Mouse (Mus musculus) neural tube, embryonic 12.5 days (tissue): ENCODE measurements at regions not wholly inside any gene's neighbourhood (a gene's known extent, or its start where the extent isn't known, plus 50 kb on each side); places are given as distances from the start of the nearest gene placed in this dataset.
"Not testable (repeated sequence)": the region's sequence is repeated elsewhere in the genome, so short reads cannot be mapped to it uniquely, and the experiment has no call there.

Experiments
- ATAC-seq: fragments of 200-750 bp; cut with Nextera tagmentation; 2 replicates; pipeline ENCODE4 v1.8.0; 2017; ENCODE audit warnings: low read depth, mild to moderate bottlenecking, moderate TSS enrichment, moderate library complexity; ENCODE audit not compliant: low FRiP score
- H3K27ac ChIP-seq: fragments of 300-500 bp; sonication (generic); 2 replicates; pipeline ENCODE4 v1.5.1; 2016
- H3K27me3 ChIP-seq: fragments of 300-500 bp; sonication (generic); replicated peaks from 2 replicates; pipeline ENCODE4 v1.6.1; 2016; ENCODE audit warnings: mild to moderate bottlenecking
- H3K36me3 ChIP-seq: fragments of 300-500 bp; sonication (generic); 2 replicates; pipeline ENCODE4 v1.6.1; 2016; ENCODE audit warnings: mild to moderate bottlenecking
- H3K4me1 ChIP-seq: fragments of 300-500 bp; sonication (generic); 2 replicates; pipeline ENCODE4 v1.6.1; 2016
- H3K4me2 ChIP-seq: fragments of 300-500 bp; sonication (generic); replicated peaks from 2 replicates; pipeline ENCODE4 v1.6.1; 2016; ENCODE audit warnings: mild to moderate bottlenecking
- H3K4me3 ChIP-seq: fragments of 300-500 bp; sonication (generic); 2 replicates; pipeline ENCODE4 v1.5.1; 2016
- H3K9ac ChIP-seq: fragments of 300-500 bp; sonication (generic); 2 replicates; pipeline ENCODE4 v1.6.1; 2016; ENCODE audit warnings: mild to moderate bottlenecking
- H3K9me3 ChIP-seq: fragments of 300-500 bp; sonication (generic); 2 replicates; pipeline ENCODE4 v1.6.1; 2016; ENCODE audit warnings: mild to moderate bottlenecking
- WGBS: fragments of 180-500 bp; shearing (Covaris S2); methylation state at CpG from one replicate; pipeline ENCODE4 v1.1.7; 2016; 5-methylcytosine and 5-hydroxymethylcytosine counted together

DNA sequence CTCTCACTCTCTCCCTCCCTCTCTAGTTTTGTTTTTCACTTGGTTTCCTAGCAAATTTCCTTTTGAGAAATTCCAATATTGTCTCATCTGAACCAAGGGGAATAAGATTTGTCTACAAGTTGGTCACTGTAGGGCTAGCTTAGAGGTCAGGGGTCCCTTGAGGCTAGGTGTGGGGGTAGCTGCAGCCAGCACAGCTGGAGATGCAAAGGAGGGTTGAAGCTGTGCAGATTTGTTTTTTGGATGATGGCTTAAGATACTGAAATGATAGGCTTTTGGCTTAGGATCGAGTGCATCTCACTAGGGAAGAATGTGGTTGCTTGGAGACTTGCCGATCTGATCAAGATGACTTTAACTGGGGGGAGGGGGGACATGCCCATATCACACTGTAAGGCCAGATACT, 88.3 kb upstream of the Tmem28 start:
- Histone ChIP-seq H3K4me2 (no peak overlapping the region), H3K27ac (no peak overlapping the region), H3K36me3 (no peaks in the 10 kb centered on the region), H3K9me3 (no peaks in the 10 kb centered on the region), H3K27me3 (peaks cover 7% of the 10 kb centered on the region; the same call in 1 of the 2 replicates), H3K4me1 (no peaks in the 10 kb centered on the region), H3K9ac (no peak overlapping the region), H3K4me3 (no peak overlapping the region)
- WGBS: 80% methylated on average over 2 of the region's 2 CpGs
- ATAC-seq: no peak

GRCm38 (mm10) chrX:99725101-99725500, 95.7 kb upstream of the Tmem28 start:
- Histone ChIP-seq H3K27ac (no peak overlapping the region), H3K4me3 (no peak overlapping the region), H3K36me3 (no peaks in the 10 kb centered on the region), H3K4me2 (no peak overlapping the region), H3K9me3 (no peaks in the 10 kb centered on the region), H3K9ac (no peak overlapping the region), H3K27me3 (no peaks in the 10 kb centered on the region), H3K4me1 (no peaks in the 10 kb centered on the region)
- 8% methylated on average over 1 of the region's 1 CpGs for WGBS
- ATAC-seq: no peak

GRCm38 (mm10) chrX:99695366-99695765, 125.5 kb upstream of the Tmem28 start:
- no peak overlapping the region for H3K4me2 ChIP-seq
- no peak overlapping the region for H3K9ac ChIP-seq
- no peak overlapping the region for H3K4me3 ChIP-seq
- H3K4me1 ChIP-seq: no peaks in the 10 kb centered on the region
- H3K36me3 ChIP-seq: no peaks in the 10 kb centered on the region
- no peak overlapping the region for H3K27ac ChIP-seq
- 56% methylated on average over 4 of the region's 4 CpGs for WGBS
- H3K27me3 ChIP-seq: no peaks in the 10 kb centered on the region
- no peaks in the 10 kb centered on the region for H3K9me3 ChIP-seq
- ATAC-seq: no peak

- Histone ChIP-seq H3K4me3 (no peak overlapping the region), H3K36me3 (no peaks in the 10 kb centered on the region), H3K4me1 (no peaks in the 10 kb centered on the region), H3K4me2 (no peak overlapping the region), H3K27me3 (no peaks in the 10 kb centered on the region), H3K27ac (no peak overlapping the region), H3K9ac (no peak overlapping the region), H3K9me3 (no peaks in the 10 kb centered on the region)
- 80% methylated on average over 4 of the region's 4 CpGs for WGBS
- no peak for ATAC-seq
These were observed 129.8 kb upstream of the Tmem28 start for GRCm38 (mm10) chrX:99690971-99691370.

DNA sequence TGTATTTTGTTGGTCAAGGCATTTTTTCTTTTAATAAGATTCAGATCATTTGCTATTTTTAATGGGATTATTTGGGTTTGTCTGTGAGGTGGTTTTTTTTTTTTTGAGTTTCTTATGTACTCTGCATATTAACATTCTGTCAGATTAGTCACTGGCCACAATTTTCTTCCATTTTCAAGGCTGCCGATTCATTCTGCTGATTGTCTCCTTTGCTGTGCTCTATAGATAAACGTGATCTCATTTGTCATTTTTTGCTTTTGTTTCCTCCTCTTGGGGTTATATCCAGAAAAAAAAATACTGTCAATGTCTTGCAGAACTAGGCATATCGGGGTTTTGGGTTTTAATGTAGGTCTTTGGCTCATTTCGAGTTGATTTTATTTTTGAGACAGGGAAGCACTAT, 131.1 kb upstream of the Tmem28 start:
- 81% methylated on average over 4 of the region's 4 CpGs for WGBS
- Histone ChIP-seq H3K4me2 (no peak overlapping the region), H3K27ac (no peak overlapping the region), H3K9ac (no peak overlapping the region), H3K36me3 (no peaks in the 10 kb centered on the region), H3K27me3 (no peaks in the 10 kb centered on the region), H3K4me3 (no peak overlapping the region), H3K9me3 (no peaks in the 10 kb centered on the region), H3K4me1 (no peaks in the 10 kb centered on the region)
- ATAC-seq: no peak

DNA sequence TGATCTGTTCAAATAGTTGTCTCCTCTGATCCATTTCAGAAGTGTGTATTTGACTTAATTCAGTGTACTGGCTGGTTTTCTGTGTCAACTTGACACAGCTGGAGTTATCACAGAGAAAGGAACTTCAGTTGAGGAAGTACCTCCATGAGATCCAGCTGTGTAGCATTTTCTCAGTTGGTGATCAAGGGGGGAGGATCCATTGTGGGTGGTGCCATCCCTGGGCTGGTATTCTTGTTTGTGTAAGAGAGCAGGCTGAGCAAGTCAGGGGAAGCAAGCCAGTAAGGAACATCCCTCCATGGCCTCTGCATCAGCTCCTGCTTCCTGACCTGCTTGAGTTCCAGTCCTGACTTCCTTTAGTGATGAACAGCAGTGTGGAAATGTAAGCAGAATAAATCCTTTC, 138.3 kb upstream of the Tmem28 start:
- H3K9ac ChIP-seq, H3K9me3 ChIP-seq, H3K4me1 ChIP-seq, ATAC-seq, H3K27ac ChIP-seq, H3K4me3 ChIP-seq, H3K4me2 ChIP-seq, H3K36me3 ChIP-seq, H3K27me3 ChIP-seq: not testable (repeated sequence)

- Histone ChIP-seq H3K27me3 (no peaks in the 10 kb centered on the region), H3K27ac (no peak overlapping the region), H3K4me3 (no peak overlapping the region), H3K36me3 (no peaks in the 10 kb centered on the region), H3K9me3 (no peaks in the 10 kb centered on the region), H3K4me1 (no peaks in the 10 kb centered on the region), H3K4me2 (no peak overlapping the region), H3K9ac (no peak overlapping the region)
- no peak for ATAC-seq
- 56% methylated on average over 2 of the region's 2 CpGs for WGBS
These were observed 153.2 kb upstream of the Tmem28 start for GRCm38 (mm10) chrX:99667596-99667995.

- 73% methylated on average over 3 of the region's 3 CpGs for WGBS
- no peak for ATAC-seq
- peaks cover 8% of the 10 kb centered on the region; the same call in 1 of the 2 replicates for H3K27me3 ChIP-seq
These were observed 158.3 kb upstream of the Tmem28 start for GRCm38 (mm10) chrX:99662566-99662965.

DNA sequence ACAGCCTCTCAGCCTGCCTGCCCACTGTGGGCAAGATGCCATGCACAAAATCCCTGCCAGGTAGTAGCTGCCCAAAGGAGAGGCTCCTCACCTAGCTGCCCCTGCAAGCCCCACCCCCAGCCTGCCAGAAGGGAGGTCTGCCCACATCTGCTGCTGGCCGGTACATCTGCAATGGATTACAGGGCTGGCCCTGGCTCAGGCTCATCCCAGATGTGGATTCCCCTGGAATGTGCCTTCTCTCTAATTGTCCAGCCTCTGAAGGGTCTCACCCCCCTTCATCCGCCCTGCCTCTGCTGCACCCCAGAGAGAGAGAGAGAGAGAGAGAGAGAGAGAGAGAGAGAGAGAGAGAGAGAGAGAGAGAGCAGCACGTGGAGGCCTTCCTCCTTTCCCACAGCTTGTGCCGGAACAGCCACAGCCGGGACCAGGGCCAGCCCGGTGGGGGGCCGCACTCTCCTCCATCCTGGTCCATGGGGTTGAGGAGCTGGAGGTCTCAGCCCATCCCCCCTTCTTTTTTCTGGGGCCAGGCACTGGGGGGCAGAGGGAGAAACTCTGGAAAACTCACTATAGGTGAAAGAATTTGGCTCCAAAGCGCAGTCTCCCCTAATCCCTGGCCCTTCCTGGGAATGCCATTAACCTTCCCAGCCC, 161.2 kb upstream of the Tmem28 start:
- Histone ChIP-seq H3K4me3 (no peak overlapping the region), H3K4me1 (no peaks in the 10 kb centered on the region), H3K9ac (no peak overlapping the region), H3K9me3 (no peaks in the 10 kb centered on the region), H3K4me2 (no peak overlapping the region), H3K27ac (no peak overlapping the region), H3K27me3 (peaks cover 9% of the 10 kb centered on the region; the same call in 1 of the 2 replicates), H3K36me3 (no peaks in the 10 kb centered on the region)
- WGBS: 39% methylated on average over 7 of the region's 8 CpGs
- ATAC-seq: no peak

More at GRCm38 (mm10) chrX:99662566-99662965, 158.3 kb upstream of the Tmem28 start:
- Histone ChIP-seq H3K27ac (no peak overlapping the region), H3K4me1 (no peaks in the 10 kb centered on the region), H3K4me2 (no peak overlapping the region), H3K4me3 (no peak overlapping the region), H3K9ac (no peak overlapping the region), H3K36me3 (no peaks in the 10 kb centered on the region), H3K9me3 (no peaks in the 10 kb centered on the region)

GRCm38 (mm10) chrX:99657790-99658451, 162.9 kb upstream of the Tmem28 start:
- H3K4me3 ChIP-seq: no peak overlapping the region
- no peak overlapping the region for H3K27ac ChIP-seq
- peak; percentile 74 for ATAC-seq
- peaks cover 9% of the 10 kb centered on the region; the same call in 1 of the 2 replicates for H3K27me3 ChIP-seq
- no peaks in the 10 kb centered on the region for H3K9me3 ChIP-seq
- H3K9ac ChIP-seq: no peak overlapping the region
- 24% methylated on average over 8 of the region's 8 CpGs for WGBS
- no peaks in the 10 kb centered on the region for H3K4me1 ChIP-seq
- no peak overlapping the region for H3K4me2 ChIP-seq
- H3K36me3 ChIP-seq: no peaks in the 10 kb centered on the region

DNA sequence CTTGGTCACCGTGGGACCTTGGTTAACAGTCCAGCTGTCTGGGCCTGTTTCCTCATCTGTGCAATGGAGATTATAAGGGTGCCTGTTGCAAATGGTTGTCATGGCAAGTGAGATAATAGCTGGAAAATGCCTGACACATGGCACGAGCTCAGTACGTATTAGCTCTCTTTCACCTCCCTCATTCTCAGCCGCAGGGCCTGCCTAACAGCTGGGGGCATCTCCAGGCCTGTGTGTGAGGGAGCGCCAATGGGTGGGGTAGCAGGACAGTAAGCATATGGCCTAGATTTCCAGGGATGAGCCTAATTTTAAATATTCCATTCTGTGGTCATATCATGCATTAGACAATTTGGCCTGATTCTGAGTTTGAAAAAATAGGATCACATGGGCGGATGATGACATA, 163.8 kb upstream of the Tmem28 start:
- no peak overlapping the region for H3K4me3 ChIP-seq
- no peaks in the 10 kb centered on the region for H3K36me3 ChIP-seq
- no peak overlapping the region for H3K27ac ChIP-seq
- no peaks in the 10 kb centered on the region for H3K4me1 ChIP-seq
- no peak overlapping the region for H3K9ac ChIP-seq
- no peak overlapping the region for H3K4me2 ChIP-seq
- H3K9me3 ChIP-seq: no peaks in the 10 kb centered on the region
- peaks cover 9% of the 10 kb centered on the region; the same call in 1 of the 2 replicates for H3K27me3 ChIP-seq
- WGBS: 55% methylated on average over 6 of the region's 6 CpGs
- ATAC-seq: no peak

DNA sequence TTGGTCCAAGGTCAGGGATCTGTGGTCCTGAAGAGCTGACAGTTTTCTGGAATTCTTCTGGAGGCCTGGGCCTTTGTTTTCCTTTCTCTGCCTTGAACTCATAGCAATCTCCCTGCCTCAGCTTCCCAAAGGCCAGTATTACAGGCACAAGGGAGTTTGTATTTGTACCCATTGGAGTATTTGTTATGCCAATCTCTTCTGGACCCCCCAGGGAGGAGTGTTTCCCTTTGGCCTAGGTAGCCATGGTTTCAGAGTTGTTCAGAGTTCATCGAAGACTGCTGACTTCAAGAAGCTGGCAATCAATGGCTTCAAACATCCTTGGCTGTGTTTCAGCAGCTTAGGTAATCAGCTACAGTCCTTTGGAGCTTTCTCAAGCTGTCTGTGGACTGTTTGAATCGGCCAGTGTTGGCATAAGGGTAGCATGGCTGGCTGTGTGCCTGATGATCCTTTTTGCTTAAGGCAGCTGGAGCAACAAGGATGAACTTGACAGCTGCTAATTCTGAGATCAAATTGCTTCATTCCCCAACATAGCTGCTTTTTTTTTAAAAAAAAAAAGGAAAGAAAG, 161.2 kb upstream of the Pja1 start:
- H3K4me3 ChIP-seq: no peak overlapping the region
- no peak for ATAC-seq
- no peak overlapping the region for H3K9ac ChIP-seq
- WGBS: 82% methylated on average over 2 of the region's 2 CpGs
- no peaks in the 10 kb centered on the region for H3K36me3 ChIP-seq
- no peak overlapping the region for H3K27ac ChIP-seq
- 0 out of 2 replicates have a peak, but pooled peaks cover 9% of the 10 kb centered on the region for H3K27me3 ChIP-seq
- no peaks in the 10 kb centered on the region for H3K9me3 ChIP-seq
- H3K4me1 ChIP-seq: no peaks in the 10 kb centered on the region
- H3K4me2 ChIP-seq: no peak overlapping the region
